Mouse (Mus musculus) forebrain, embryonic 10.5 days (tissue): Measurements from ENCODE around the gene Ubr3. TPM values are rescaled to one million over a fixed set of nuclear protein-coding genes. Genes with fewer than 3 reads are reported as not detected.

ENCODE experiments used
- DNase-seq: peaks from one replicate; pipeline ENCODE4 v3.0.0-alpha.2; 2017; ENCODE audit warnings: low spot score; ENCODE audit errors: extremely low spot score
- H3K27ac ChIP-seq: fragments of 300-500 bp; sonication (generic); 2 replicates; pipeline ENCODE4 v1.5.1; 2016; ENCODE audit warnings: mild to moderate bottlenecking
- H3K27me3 ChIP-seq: fragments of 300-500 bp; sonication (generic); 2 replicates; pipeline ENCODE4 v1.6.1; 2016; ENCODE audit warnings: mild to moderate bottlenecking; ENCODE audit not compliant: poor library complexity, severe bottlenecking
- H3K36me3 ChIP-seq: fragments of 300-500 bp; sonication (generic); replicated peaks from 2 replicates; pipeline ENCODE4 v1.6.1; 2016; ENCODE audit warnings: mild to moderate bottlenecking, moderate library complexity
- H3K4me1 ChIP-seq: fragments of 300-500 bp; sonication (generic); 2 replicates; pipeline ENCODE4 v1.6.1; 2016
- H3K4me3 ChIP-seq: fragments of 300-500 bp; sonication (generic); 2 replicates; pipeline ENCODE4 v1.5.1; 2016; ENCODE audit warnings: mild to moderate bottlenecking, moderate library complexity
- H3K9me3 ChIP-seq: fragments of 300-500 bp; sonication (generic); 2 replicates; pipeline ENCODE4 v1.6.1; 2016; ENCODE audit warnings: mild to moderate bottlenecking, moderate library complexity
- WGBS: fragments of 180-500 bp; shearing (Covaris S2); methylation state at CpG from one replicate; pipeline ENCODE4 v1.1.7; 2016; 5-methylcytosine and 5-hydroxymethylcytosine counted together
- polyA plus RNA-seq: library from polyadenylated mRNA; unstranded; fragments of >200 nt; fragmentation: Nextera tagmentation; extraction: Ambion mirVana; gene quantifications from 2 replicates; pipeline ENCODE4 v1.2.1, GENCODE M21; 2016

The Ubr3 gene
- polyA plus RNA-seq, 1 experiment from 2014 or later: 11.8 TPM

DNA sequence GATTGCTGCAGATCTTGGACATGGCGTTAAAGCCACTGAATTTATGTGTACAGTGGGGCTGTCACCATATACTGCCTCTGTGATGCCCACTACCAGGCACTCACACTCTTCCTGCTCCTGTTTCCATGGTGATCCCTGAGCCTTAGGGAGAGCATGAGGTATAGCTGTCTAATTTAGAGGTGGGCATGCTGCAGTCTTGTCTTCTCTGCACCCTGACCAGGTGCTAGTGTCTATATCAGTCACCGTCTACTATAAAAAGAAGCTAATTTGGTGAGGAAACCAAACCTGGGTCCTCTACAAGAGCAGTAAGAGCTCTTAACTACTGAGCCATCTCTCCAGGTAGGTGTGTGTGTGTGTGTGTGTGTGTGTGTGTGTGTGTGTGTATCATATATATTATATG, 109.4 kb downstream of the Ubr3 start:
- Histone ChIP-seq H3K27me3 (no peaks in the 10 kb centered on the region), H3K4me1 (no peaks in the 10 kb centered on the region), H3K4me3 (no peak overlapping the region), H3K9me3 (no peaks in the 10 kb centered on the region), H3K36me3 (peaks cover 57% of the 10 kb centered on the region), H3K27ac (no peak overlapping the region)
- WGBS: 98% methylated on average over 2 of the region's 2 CpGs
- DNase-seq: no peak

DNA sequence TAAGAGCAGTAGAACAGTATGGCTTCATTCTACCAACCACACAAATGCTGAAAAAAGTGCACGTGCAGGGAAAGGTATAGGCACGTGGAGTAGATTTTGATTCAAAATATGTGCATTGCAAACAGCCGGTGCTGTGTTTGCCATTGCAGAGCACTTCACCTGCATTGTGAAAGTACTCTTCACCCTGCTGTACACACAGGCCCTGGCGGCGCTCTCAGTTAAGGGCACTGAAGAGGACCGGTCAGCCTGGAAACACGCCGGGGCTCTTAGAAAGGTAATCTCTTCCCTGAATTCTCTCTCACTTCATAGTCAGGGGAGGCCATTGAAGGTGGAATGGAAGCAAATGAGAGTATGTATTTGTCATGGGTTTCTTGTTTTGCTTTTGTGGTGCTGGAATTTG, 115.9 kb downstream of the Ubr3 start:
- Histone ChIP-seq H3K9me3 (no peaks in the 10 kb centered on the region), H3K4me3 (no peak overlapping the region), H3K27me3 (no peaks in the 10 kb centered on the region), H3K27ac (no peak overlapping the region), H3K36me3 (peaks cover 67% of the 10 kb centered on the region), H3K4me1 (no peaks in the 10 kb centered on the region)
- WGBS: 96% methylated on average over 8 of the region's 8 CpGs
- no peak for DNase-seq

- no peak for DNase-seq
- Histone ChIP-seq H3K27ac (no peak overlapping the region), H3K4me1 (no peaks in the 10 kb centered on the region), H3K27me3 (no peaks in the 10 kb centered on the region), H3K4me3 (no peak overlapping the region), H3K36me3 (peaks cover 77% of the 10 kb centered on the region), H3K9me3 (no peaks in the 10 kb centered on the region)
- 94% methylated on average over 6 of the region's 6 CpGs for WGBS
Observed at GRCm38 (mm10) chr2:70018236-70018635, 121.2 kb downstream of the Ubr3 start.

DNA sequence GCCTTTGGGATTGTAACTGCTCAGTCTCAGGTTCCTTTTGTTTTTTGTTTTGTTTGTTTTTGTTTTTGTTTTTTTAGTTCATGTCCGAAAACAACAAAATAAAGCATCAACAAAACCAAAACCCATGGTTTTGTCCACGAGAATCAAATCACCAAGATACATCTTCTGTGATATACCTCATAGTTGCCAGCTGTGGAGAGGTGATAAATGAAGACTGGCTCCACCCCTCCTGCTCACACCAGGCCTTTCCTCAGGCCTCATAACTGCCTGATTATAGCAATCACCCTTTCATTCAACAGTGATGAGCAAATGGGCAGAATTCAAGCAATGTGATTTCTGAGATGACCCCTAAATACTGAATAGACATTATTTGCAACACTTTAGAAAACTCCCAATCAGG, 127.4 kb downstream of the Ubr3 start:
- Histone ChIP-seq H3K27ac (no peak overlapping the region), H3K36me3 (peaks cover 27% of the 10 kb centered on the region), H3K4me3 (no peak overlapping the region), H3K9me3 (peaks cover 10% of the 10 kb centered on the region; the same call in 1 of the 2 replicates), H3K4me1 (no peaks in the 10 kb centered on the region), H3K27me3 (no peaks in the 10 kb centered on the region)
- WGBS: 88% methylated on average over 2 of the region's 2 CpGs
- no peak for DNase-seq

- Histone ChIP-seq H3K4me1 (no peaks in the 10 kb centered on the region), H3K9me3 (peaks cover 20% of the 10 kb centered on the region), H3K36me3 (peaks cover 21% of the 10 kb centered on the region), H3K27me3 (no peaks in the 10 kb centered on the region), H3K4me3 (no peak overlapping the region), H3K27ac (no peak overlapping the region)
- 93% methylated on average over 5 of the region's 5 CpGs for WGBS
- DNase-seq: no peak
Observed at GRCm38 (mm10) chr2:70025711-70026110, 128.7 kb downstream of the Ubr3 start.

DNA sequence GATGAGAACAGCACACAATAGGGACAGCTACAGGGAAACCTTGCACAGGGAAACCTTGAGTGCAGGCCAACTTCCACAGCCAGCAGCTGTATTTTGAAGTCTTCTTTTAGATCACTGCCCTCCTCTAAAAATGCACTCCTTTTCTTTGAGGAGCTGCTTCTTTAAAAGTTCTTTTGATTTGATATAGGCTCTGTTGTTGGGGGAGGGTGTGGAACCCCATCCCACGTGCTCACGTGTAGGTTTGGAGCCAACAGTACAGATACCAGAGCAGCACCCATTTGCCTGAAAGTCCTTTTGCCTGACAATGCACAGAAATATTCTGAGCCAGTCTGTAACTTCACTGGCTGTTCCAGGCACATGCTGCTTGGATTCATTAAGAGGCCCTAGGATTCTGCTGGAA, 134.4 kb downstream of the Ubr3 start:
- Histone ChIP-seq H3K4me1 (peaks cover 17% of the 10 kb centered on the region), H3K4me3 (no peak overlapping the region), H3K36me3 (no peaks in the 10 kb centered on the region), H3K9me3 (peaks cover 20% of the 10 kb centered on the region), H3K27me3 (peaks cover 10% of the 10 kb centered on the region; the same call in 1 of the 2 replicates), H3K27ac (no peak overlapping the region)
- 90% methylated on average over 2 of the region's 2 CpGs for WGBS
- no peak for DNase-seq

- Histone ChIP-seq H3K4me3 (no peak overlapping the region), H3K9me3 (peaks cover 6% of the 10 kb centered on the region), H3K4me1 (peaks cover 25% of the 10 kb centered on the region), H3K27me3 (peaks cover 17% of the 10 kb centered on the region), H3K36me3 (no peaks in the 10 kb centered on the region), H3K27ac (no peak overlapping the region)
- DNase-seq: no peak
- 58% methylated on average over 5 of the region's 5 CpGs for WGBS
Observed at GRCm38 (mm10) chr2:70034895-70035294, 137.8 kb downstream of the Ubr3 start.

- WGBS: 45% methylated on average over 1 of the region's 1 CpGs
- peaks cover 17% of the 10 kb centered on the region for H3K27me3 ChIP-seq
- H3K4me1 ChIP-seq: peaks cover 25% of the 10 kb centered on the region
Observed at GRCm38 (mm10) chr2:70035358-70035757, 138.3 kb downstream of the Ubr3 start.

DNA sequence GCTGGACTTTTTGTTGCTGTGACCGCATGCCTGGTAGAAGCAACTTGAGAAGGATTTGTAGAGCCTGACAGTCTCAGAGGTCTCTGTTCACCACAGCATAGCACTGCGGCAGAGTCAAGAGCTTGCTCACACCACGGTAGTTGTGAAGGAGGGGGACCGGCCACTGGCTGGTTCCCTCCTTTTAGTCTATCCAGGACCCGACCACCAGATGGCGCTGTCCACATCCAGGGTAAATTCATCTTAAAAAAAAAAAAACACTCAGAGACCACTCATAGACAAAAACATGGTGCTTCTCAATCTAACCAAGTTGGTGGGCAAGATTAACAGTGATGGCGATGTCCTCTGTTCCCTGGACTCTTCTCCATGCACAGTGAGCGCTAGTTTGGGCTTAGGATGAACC, 140.2 kb downstream of the Ubr3 start:
- no peak for DNase-seq
- Histone ChIP-seq H3K27ac (no peak overlapping the region), H3K36me3 (no peaks in the 10 kb centered on the region), H3K4me1 (peaks cover 25% of the 10 kb centered on the region), H3K27me3 (peaks cover 17% of the 10 kb centered on the region), H3K9me3 (no peaks in the 10 kb centered on the region), H3K4me3 (no peak overlapping the region)
- WGBS: 76% methylated on average over 8 of the region's 8 CpGs

More at GRCm38 (mm10) chr2:70035358-70035757, 138.3 kb downstream of the Ubr3 start:
- no peak for DNase-seq
- Histone ChIP-seq H3K27ac (no peak overlapping the region), H3K4me3 (no peak overlapping the region), H3K36me3 (no peaks in the 10 kb centered on the region), H3K9me3 (peaks cover 2% of the 10 kb centered on the region)

- no peak for DNase-seq
- 32% methylated on average over 7 of the region's 7 CpGs for WGBS
- Histone ChIP-seq H3K27me3 (peaks cover 17% of the 10 kb centered on the region), H3K4me1 (peaks cover 25% of the 10 kb centered on the region), H3K27ac (0 out of 2 replicates have a peak within 1 kb of the TSS, but pooled peaks have one; percentile 20), H3K36me3 (no peaks in the 10 kb centered on the region), H3K4me3 (no peak within 1 kb of the TSS), H3K9me3 (no peaks in the 10 kb centered on the region)
Observed at GRCm38 (mm10) chr2:70038752-70039151, 141.7 kb downstream of the Ubr3 start, which contains the start of gene Myo3b. TSS of gene Myo3b (plus strand) at chr2:70039126.

GRCm38 (mm10) chr2:70044466-70044865, 147.4 kb downstream of the Ubr3 start:
- Histone ChIP-seq H3K36me3 (no peaks in the 10 kb centered on the region), H3K4me1 (peaks cover 7% of the 10 kb centered on the region), H3K4me3 (no peak overlapping the region), H3K27ac (no peak overlapping the region), H3K27me3 (no peaks in the 10 kb centered on the region), H3K9me3 (no peaks in the 10 kb centered on the region)
- no peak for DNase-seq
- 38% methylated on average over 6 of the region's 6 CpGs for WGBS

- no peaks in the 10 kb centered on the region for H3K36me3 ChIP-seq
- H3K27ac ChIP-seq: no peak overlapping the region
- H3K4me1 ChIP-seq: peaks cover 7% of the 10 kb centered on the region
- no peak for DNase-seq
- H3K27me3 ChIP-seq: no peaks in the 10 kb centered on the region
- H3K9me3 ChIP-seq: no peaks in the 10 kb centered on the region
- WGBS: 92% methylated on average over 11 of the region's 11 CpGs
- H3K4me3 ChIP-seq: no peak overlapping the region
Observed at GRCm38 (mm10) chr2:70047868-70048267, 150.8 kb downstream of the Ubr3 start.

GRCm38 (mm10) chr2:70053803-70054202, 156.8 kb downstream of the Ubr3 start:
- H3K9me3 ChIP-seq: no peaks in the 10 kb centered on the region
- WGBS: 84% methylated on average over 9 of the region's 9 CpGs
- H3K4me1 ChIP-seq: peaks cover 17% of the 10 kb centered on the region
- no peaks in the 10 kb centered on the region for H3K27me3 ChIP-seq
- DNase-seq: no peak
- no peak overlapping the region for H3K4me3 ChIP-seq
- H3K36me3 ChIP-seq: no peaks in the 10 kb centered on the region
- no peak overlapping the region for H3K27ac ChIP-seq

- no peak for DNase-seq
- no peak overlapping the region for H3K27ac ChIP-seq
- no peak overlapping the region for H3K4me3 ChIP-seq
- no peaks in the 10 kb centered on the region for H3K27me3 ChIP-seq
- H3K36me3 ChIP-seq: no peaks in the 10 kb centered on the region
- WGBS: 90% methylated on average over 4 of the region's 4 CpGs
- H3K4me1 ChIP-seq: peaks cover 28% of the 10 kb centered on the region
- no peaks in the 10 kb centered on the region for H3K9me3 ChIP-seq
Observed at GRCm38 (mm10) chr2:70058201-70058600, 161.2 kb downstream of the Ubr3 start.
